Mouse (Mus musculus) cerebellum, adult 2 months (tissue): ENCODE data around the gene 6430571L13Rik. TPM values are rescaled to one million over a fixed set of nuclear protein-coding genes. Genes with fewer than 3 reads are reported as not detected.
A peak's percentile ranks its signal among the peaks of the same experiment; 100 is the strongest.

Experiments used
- DNase-seq, 2 experiments: peaks; one replicate each; pipeline ENCODE4 v3.0.0; 2021
- H3K27ac ChIP-seq: fragments of 200-500 bp; 2 replicates; pipeline ENCODE4 v1.5.1; 2012; ENCODE audit warnings: low read length, control low read depth, inconsistent platforms; ENCODE audit not compliant: insufficient read depth
- H3K27me3 ChIP-seq: fragments of 200-500 bp; 2 replicates; pipeline ENCODE4 v1.6.1; 2012; ENCODE audit warnings: inconsistent platforms, mild to moderate bottlenecking, low read length, moderate library complexity; ENCODE audit not compliant: control insufficient read depth, insufficient read depth
- H3K4me1 ChIP-seq: fragments of 200-500 bp; 2 replicates; pipeline ENCODE4 v1.6.1; 2011; ENCODE audit warnings: low read length; ENCODE audit not compliant: control insufficient read depth, insufficient read depth
- H3K4me3 ChIP-seq: fragments of 200-500 bp; replicated peaks from 2 replicates; pipeline ENCODE3; 2011; ENCODE audit warnings: mild to moderate bottlenecking, low read depth, low read length, control low read depth; ENCODE audit not compliant: insufficient read depth
- CTCF ChIP-seq: fragments of 200-500 bp; IDR thresholded peaks from 2 replicates; pipeline ENCODE4 v1.5.1; 2011; ENCODE audit warnings: low read depth, mild to moderate bottlenecking, control low read depth, low read length, moderate library complexity, borderline replicate concordance; ENCODE audit not compliant: insufficient read depth
- POLR2A ChIP-seq: fragments of 200-500 bp; IDR thresholded peaks from 2 replicates; pipeline ENCODE4 v1.6.1; 2011; ENCODE audit warnings: low read length, control low read depth, borderline replicate concordance; ENCODE audit not compliant: insufficient read depth
- WGBS: fragments of 180-500 bp; shearing (Covaris S2); methylation state at CpG from one replicate; pipeline ENCODE4 v1.1.7; 2018; 5-methylcytosine and 5-hydroxymethylcytosine counted together
- polyA plus RNA-seq: library from polyadenylated mRNA; depleted of rRNA; stranded (reverse); fragments of >200 nt; gene quantifications from 2 replicates; pipeline ENCODE4 v1.2.3, GENCODE M21; 2012; rRNA removed

The 6430571L13Rik gene
- 44.9 and 52.5 TPM in 2 replicates for polyA plus RNA-seq

DNA sequence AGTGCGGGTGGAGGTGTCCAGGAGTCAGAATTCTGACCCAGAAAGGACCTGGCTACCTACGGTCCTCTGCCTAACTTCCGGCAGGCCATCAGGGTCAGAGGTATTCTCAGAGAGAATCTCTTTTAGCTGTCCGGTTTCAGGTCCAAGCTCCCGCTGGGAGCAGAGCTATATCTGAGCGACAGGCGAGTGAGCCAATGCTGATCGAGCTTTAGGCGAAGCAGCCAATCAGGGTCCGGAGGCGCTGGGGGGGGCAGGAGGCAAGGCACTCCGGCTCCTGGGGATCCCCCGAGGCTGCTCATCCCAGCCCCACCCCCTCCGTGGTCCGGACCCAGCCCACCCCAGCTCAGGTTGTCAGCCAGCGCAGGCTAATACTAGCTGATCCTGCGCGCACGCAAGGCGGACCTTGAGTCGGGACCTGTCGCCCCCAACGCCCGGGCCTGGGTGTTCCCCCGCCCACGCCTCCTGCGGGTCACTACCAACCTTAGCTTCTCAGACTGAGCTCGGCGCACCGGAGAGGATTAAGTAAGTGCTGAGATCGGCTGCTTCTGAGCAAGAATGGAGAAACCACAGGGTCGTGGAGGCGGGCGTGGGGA is at the start of gene 6430571L13Rik:
Gene 6430571L13Rik, plus strand, starts transcription at position 336 of the 593 bp plus-strand sequence.
- DNase-seq, result peak; percentile 97 to 98
- TF ChIP-seq CTCF (no peak), POLR2A (peak; percentile 80)
- under 1% methylated on average over 34 of the region's 34 CpGs for WGBS
- H3K27me3 ChIP-seq, result no peaks in the 10 kb centered on the region
- peaks cover 18% of the 10 kb centered on the region for H3K4me1 ChIP-seq
- peak within 1 kb of the TSS; percentile 98 for H3K4me3 ChIP-seq
- peak within 1 kb of the TSS; percentile 99 for H3K27ac ChIP-seq

DNA sequence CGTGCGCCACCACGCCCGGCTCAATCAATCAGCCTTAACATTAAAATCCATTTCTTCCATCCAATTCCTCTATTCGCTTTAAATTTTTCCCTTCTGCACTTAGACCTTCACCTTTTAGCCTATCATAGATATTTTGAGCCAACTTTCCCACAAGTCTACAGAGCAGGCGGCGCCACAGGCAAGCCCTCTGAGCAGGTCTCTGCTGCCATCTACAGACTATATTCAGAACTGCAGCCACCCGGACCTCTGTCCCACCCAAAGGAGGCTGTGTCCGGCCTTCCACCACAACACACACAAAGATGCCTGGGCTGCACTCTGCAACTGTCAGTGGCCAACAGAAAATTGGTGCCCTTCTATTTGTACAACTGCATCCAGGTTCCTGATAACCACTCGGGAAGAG is 49.5 kb upstream of the 6430571L13Rik start:
- H3K4me1 ChIP-seq, result no peaks in the 10 kb centered on the region
- TF ChIP-seq CTCF (peak; percentile 97), POLR2A (no peak)
- peak; percentile 78 to 88 for DNase-seq
- H3K27me3 ChIP-seq, result no peaks in the 10 kb centered on the region
- no peak overlapping the region for H3K27ac ChIP-seq
- WGBS, result 38% methylated on average over 10 of the region's 10 CpGs
- H3K4me3 ChIP-seq, result no peak overlapping the region

DNA sequence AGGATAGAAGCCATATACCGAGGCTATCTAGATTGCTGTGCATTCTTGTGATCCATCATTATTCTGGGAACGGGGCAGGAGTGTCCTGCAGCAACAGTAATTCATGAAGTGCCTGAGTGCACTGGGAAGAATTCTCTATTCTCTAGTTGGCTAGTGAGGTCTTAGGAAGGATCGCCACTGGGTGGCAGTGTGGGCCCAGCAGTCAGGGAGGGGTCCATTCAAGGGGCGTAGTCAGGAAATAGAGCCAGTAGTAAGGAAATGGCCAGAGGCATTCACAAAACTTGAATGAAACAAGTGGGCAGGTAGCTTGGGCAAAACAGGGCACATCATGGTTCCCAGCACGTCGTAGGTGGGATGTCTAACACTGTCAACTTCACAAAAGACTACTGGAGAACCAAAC is 46.2 kb upstream of the 6430571L13Rik start:
- WGBS, result 6% methylated on average over 6 of the region's 6 CpGs
- no peak overlapping the region for H3K4me3 ChIP-seq
- peak; percentile 56 to 73 for DNase-seq
- no peaks in the 10 kb centered on the region for H3K27me3 ChIP-seq
- no peak overlapping the region for H3K27ac ChIP-seq
- H3K4me1 ChIP-seq, result peaks cover 5% of the 10 kb centered on the region; the same call in 1 of the 2 replicates
- TF ChIP-seq CTCF (peak; percentile 83), POLR2A (no peak)

DNA sequence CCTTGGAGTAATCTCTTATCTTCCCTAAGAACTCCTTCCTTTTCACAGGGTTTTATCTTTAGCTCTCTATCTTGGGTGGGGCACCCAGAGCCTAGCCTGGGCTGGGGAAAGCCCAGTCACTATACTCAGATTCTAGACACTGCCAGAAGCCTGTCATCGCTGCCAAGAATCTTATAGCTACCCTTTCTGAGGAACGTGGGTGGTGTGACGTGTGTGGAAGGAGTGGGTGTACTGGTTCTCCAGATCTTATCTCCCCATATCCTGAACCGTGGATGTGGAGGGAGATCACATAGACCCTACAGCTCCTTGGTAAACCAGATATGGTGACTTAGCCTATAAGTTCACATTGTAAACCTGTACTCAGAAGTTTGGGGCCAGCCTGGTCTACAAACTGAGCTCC is 44.8 kb upstream of the 6430571L13Rik start:
- H3K27ac ChIP-seq, result no peak overlapping the region
- DNase-seq, result no peak
- no peak overlapping the region for H3K4me3 ChIP-seq
- TF ChIP-seq CTCF (no peak), POLR2A (no peak)
- WGBS, result 65% methylated on average over 4 of the region's 4 CpGs
- H3K27me3 ChIP-seq, result no peaks in the 10 kb centered on the region
- H3K4me1 ChIP-seq, result peaks cover 5% of the 10 kb centered on the region; the same call in 1 of the 2 replicates

DNA sequence AAGGTAGTCTGAATTCAATTTTAAA is 44.6 kb upstream of the 6430571L13Rik start, which contains the start of gene Cish:
Gene Cish, plus strand, starts transcription at position 11 of the 25 bp plus-strand sequence.
- no peak for TF ChIP-seq CTCF
- H3K27ac ChIP-seq, result no peak within 1 kb of the TSS

DNA sequence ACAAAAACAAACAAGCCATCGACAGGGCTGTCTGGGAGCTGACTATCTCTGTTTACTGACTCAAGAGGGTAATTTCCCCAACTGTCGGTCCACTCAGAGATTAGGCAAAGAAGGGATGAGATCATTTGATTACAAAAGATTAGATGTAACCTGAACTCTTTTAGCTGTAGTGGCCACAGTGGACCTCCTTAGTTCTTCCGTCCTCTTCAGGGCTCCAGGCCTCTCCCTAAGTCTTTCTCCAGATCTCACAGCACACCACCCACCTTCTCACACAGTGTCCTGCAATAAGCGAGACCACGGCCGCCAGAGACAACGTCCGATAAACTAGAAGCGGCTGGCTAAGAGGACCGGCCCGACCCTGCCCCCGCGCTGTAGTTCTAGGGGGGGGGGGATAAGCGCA is 44.4 kb upstream of the 6430571L13Rik start:
- H3K4me1 ChIP-seq, result peaks cover 5% of the 10 kb centered on the region; the same call in 1 of the 2 replicates
- H3K27me3 ChIP-seq, result no peaks in the 10 kb centered on the region
- TF ChIP-seq POLR2A (no peak), CTCF (no peak)
- H3K4me3 ChIP-seq, result peak overlapping the region; percentile 97
- H3K27ac ChIP-seq, result no peak overlapping the region
- no peak for DNase-seq
- WGBS, result 7% methylated on average over 14 of the region's 14 CpGs

More for the DNA sequence above, 44.6 kb upstream of the 6430571L13Rik start, which contains the start of gene Cish:
- DNase-seq, result no peak
- peak within 1 kb of the TSS; percentile 97 for H3K4me3 ChIP-seq
- H3K27me3 ChIP-seq, result no peaks in the 10 kb centered on the region
- peaks cover 5% of the 10 kb centered on the region; the same call in 1 of the 2 replicates for H3K4me1 ChIP-seq

DNA sequence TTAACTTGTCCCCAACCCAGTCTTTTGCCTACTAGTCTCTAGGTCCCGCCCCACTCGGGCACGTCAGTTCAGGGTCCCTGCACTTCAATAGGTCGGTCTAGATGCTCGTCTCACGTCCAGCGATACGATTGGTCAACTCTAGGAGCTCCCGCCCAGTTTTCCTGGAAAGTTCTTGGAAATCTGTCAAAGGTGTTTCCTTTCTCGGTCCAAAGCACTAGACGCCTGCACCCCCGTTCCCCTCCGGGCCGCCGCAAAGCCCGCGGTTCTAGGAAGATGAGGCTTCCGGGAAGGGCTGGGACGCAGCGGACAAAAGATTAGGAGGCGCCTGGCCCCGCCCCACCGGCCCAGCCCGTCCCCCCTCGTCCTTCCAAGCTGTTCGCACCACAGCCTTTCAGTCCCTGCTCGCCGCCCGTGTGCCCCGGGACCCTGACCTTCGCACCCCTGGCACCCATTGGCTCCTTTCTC is 43.9 kb upstream of the 6430571L13Rik start:
- no peak for TF ChIP-seq POLR2A
- no peak for TF ChIP-seq CTCF
- DNase-seq, result peak; percentile 89 to 95
- Histone ChIP-seq H3K27ac (no peak overlapping the region), H3K27me3 (no peaks in the 10 kb centered on the region), H3K4me3 (peak overlapping the region; percentile 97), H3K4me1 (peaks cover 5% of the 10 kb centered on the region; the same call in 1 of the 2 replicates)
- WGBS, result 0% methylated on average over 31 of the region's 31 CpGs

DNA sequence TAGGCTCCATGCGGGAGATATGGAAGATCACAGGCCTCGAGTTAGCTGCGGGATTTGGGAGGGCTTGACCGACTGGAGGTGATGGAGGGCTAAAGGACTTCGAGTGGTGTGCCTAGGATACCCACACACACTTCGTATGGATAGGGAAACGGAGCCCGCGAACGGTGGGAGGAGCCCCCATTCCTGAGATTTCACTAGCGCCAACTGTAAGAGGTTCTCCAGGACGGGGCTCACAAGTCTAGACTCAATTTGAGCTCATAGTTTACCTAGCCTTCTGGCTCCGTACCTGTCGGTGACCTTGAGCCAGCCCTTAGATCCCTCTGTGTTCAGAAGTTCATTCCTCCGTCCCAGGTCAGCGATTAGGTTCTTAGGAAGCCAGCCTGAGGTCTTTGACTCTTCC is 43.3 kb upstream of the 6430571L13Rik start:
- WGBS, result 11% methylated on average over 16 of the region's 16 CpGs

DNA sequence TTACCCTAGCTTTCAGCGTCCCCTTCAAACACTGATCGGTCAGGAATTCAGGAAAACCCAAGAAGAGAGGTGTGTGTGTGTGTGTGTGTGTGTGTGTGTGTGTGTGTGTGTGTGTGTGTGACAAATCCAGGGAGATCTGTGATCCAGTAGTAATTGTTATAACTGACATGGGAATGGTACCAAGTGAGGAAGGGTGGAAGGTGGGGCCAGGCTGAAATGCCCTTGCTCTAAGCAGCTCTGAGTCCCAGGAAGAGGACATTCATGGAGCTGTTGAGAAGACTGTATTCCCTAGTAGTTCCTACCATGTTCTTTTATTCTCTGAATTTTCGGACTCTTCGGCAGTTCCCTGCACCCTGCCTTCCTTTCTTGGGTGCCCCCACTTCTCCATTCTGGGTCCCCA is 42.7 kb upstream of the 6430571L13Rik start:
- no peak overlapping the region for H3K4me3 ChIP-seq
- H3K4me1 ChIP-seq, result peaks cover 5% of the 10 kb centered on the region; the same call in 1 of the 2 replicates
- TF ChIP-seq POLR2A (no peak), CTCF (no peak)
- 77% methylated on average over 4 of the region's 4 CpGs for WGBS
- no peak overlapping the region for H3K27ac ChIP-seq
- H3K27me3 ChIP-seq, result no peaks in the 10 kb centered on the region
- no peak for DNase-seq

More for the DNA sequence above, 43.3 kb upstream of the 6430571L13Rik start:
- Histone ChIP-seq H3K4me3 (peak overlapping the region; percentile 97), H3K4me1 (peaks cover 5% of the 10 kb centered on the region; the same call in 1 of the 2 replicates), H3K27me3 (no peaks in the 10 kb centered on the region), H3K27ac (no peak overlapping the region)
- no peak for TF ChIP-seq POLR2A
- no peak for TF ChIP-seq CTCF
- no peak for DNase-seq
